Mouse (Mus musculus) lung, postnatal 10 days (tissue): Measurements from ENCODE around the gene Gm2001.
"Not testable (repeated sequence)": the region's sequence is repeated elsewhere in the genome, so short reads cannot be mapped to it uniquely, and the experiment has no call there.

Experiments used
- DNase-seq: peaks from one replicate; pipeline ENCODE4 v3.0.0; 2021

The Gm2001 gene

GRCm38 (mm10) chr12:87842239-87842638 is at the start of gene Gm2001:
Gene Gm2001 (minus strand): TSS chr12:87842339.
- DNase-seq, result not testable (repeated sequence)

- not testable (repeated sequence) for DNase-seq
Measured at GRCm38 (mm10) chr12:87873772-87874171, 31.6 kb upstream of the Gm2001 start, which contains the start of gene Gm2016. Gene Gm2016 (plus strand): TSS chr12:87874072.

- DNase-seq, result not testable (repeated sequence)
Measured at GRCm38 (mm10) chr12:87864048-87864447, 21.9 kb upstream of the Gm2001 start.

- not testable (repeated sequence) for DNase-seq
Measured at GRCm38 (mm10) chr12:87863638-87864037, 21.5 kb upstream of the Gm2001 start.

GRCm38 (mm10) chr12:87861740-87862692 is 19.9 kb upstream of the Gm2001 start:
- peak; percentile 8 for DNase-seq

GRCm38 (mm10) chr12:87856067-87856466 is 13.9 kb upstream of the Gm2001 start:
- DNase-seq, result not testable (repeated sequence)

- DNase-seq, result not testable (repeated sequence)
Measured at GRCm38 (mm10) chr12:87850657-87851056, 8.5 kb upstream of the Gm2001 start.

GRCm38 (mm10) chr12:87816277-87816676 is 25.9 kb downstream of the Gm2001 start, which contains the start of gene BB287469:
Gene BB287469 (plus strand): TSS chr12:87816577.
- DNase-seq, result not testable (repeated sequence)

GRCm38 (mm10) chr12:87797971-87798370 is 44.2 kb downstream of the Gm2001 start:
- DNase-seq, result not testable (repeated sequence)

GRCm38 (mm10) chr12:87795212-87795611 is 46.9 kb downstream of the Gm2001 start, which contains the start of gene Gm21936:
Gene Gm21936 (plus strand): TSS chr12:87795512.
- DNase-seq, result not testable (repeated sequence)
